Mouse (Mus musculus): ENCODE data around the gene Cacna2d4. TPM values are rescaled to one million over a fixed set of nuclear protein-coding genes. Genes with fewer than 3 reads are reported as not detected.

Cacna2d4 gene
- polyA plus RNA-seq, 1 experiment, result not detected

DNA sequence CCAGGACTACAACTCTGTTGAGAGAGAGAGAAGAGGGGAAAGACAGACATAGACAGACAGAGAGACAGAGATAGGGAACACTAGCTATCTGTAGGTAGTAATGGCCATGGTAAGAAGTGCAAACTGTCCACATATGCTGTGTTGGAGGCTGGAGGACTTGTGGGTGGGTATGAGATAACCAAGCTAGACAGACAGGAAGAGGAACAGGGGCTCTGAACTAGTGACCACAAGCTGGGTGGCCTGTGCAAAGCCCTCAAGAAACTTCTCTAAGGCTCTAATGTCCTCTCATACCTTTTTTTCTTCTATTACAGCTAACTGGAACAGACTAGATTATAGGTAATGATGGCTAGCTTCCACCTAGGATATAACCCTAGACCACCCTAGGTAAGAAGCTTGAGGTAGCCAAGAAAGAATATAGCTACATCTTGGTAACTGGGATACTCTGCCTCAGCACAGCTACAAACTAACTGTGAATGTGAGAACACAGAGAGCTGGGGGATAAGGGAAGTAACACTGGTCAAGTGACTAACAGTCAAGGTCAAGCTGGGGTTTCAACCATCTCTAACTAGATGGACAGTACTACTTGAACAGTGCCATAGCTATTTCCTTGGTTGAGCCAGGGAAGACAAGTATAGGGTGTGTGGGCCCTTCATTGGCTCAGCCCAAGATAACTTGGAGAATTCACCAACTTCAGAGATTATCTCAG is 136.8 kb downstream of the Cacna2d4 start:
- Histone ChIP-seq H3K4me1 (ENCODE audit: control insufficient read depth, insufficient read depth, low read length) (peaks cover 47% of the 10 kb centered on the region), H3K27ac (ENCODE audit: insufficient read depth, low read depth, low read length) (peak overlapping the region; percentile 43), H3K4me3 (ENCODE audit: insufficient read depth, low read length) (no peak overlapping the region)
- TF ChIP-seq CTCF (IDR thresholded peaks at IDR 0.05; ENCODE audit: low read depth, low read length), result no peak
- no peak for TF ChIP-seq POLR2A (IDR thresholded peaks at IDR 0.05; ENCODE audit: borderline replicate concordance, low read depth, low read length)

DNA sequence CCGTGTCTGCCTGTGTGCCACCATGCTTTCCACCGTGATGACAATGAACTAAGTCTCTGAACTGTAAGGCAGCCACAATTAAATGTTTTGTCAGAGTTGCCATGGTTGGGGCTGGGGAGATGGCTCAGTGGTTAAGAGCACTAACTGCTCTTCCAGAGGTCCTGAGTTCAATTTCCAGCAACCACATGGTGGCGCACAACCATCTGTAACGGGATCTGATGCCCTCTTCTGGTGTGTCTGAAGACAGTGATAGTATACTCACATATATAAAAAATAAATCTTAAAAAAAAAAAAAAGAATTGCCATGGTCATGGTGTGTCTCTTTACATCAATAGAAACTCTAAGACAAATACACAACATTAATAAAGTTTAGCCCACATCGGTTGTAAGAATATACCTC is 138.7 kb downstream of the Cacna2d4 start:
- Histone ChIP-seq H3K4me3 (ENCODE audit: insufficient read depth, low read length) (no peak overlapping the region), H3K4me1 (ENCODE audit: control insufficient read depth, insufficient read depth, low read length) (peaks cover 50% of the 10 kb centered on the region), H3K27ac (ENCODE audit: insufficient read depth, low read depth, low read length) (no peak overlapping the region)
- TF ChIP-seq CTCF (IDR thresholded peaks at IDR 0.05; ENCODE audit: low read depth, low read length) (no peak), POLR2A (IDR thresholded peaks at IDR 0.05; ENCODE audit: borderline replicate concordance, low read depth, low read length) (no peak)

DNA sequence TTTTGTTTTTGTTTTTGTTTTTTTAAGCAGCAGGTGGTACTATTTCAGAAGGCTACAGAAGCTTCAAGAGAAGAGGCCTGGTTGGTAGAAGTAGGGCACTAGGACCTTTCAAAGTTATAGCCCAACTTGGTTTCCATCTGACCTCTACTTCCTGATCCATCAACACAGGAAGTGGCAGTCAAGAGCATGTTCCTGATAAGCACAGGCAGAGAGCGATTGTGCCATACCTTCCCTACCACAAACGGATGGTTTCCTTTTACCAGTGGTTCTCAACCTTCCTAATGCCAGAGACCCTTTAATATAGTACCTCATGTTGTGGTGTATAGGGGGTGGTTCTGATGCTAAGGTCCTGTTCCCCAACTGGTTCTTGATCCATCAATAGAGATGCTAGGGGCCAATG is 141.3 kb downstream of the Cacna2d4 start:
- Histone ChIP-seq H3K4me3 (ENCODE audit: insufficient read depth, low read length) (no peak overlapping the region), H3K4me1 (ENCODE audit: control insufficient read depth, insufficient read depth, low read length) (peaks cover 44% of the 10 kb centered on the region), H3K27ac (ENCODE audit: insufficient read depth, low read depth, low read length) (no peak overlapping the region; the same call in 1 of the 2 replicates)
- no peak for TF ChIP-seq CTCF (IDR thresholded peaks at IDR 0.05; ENCODE audit: low read depth, low read length)
- TF ChIP-seq POLR2A (IDR thresholded peaks at IDR 0.05; ENCODE audit: borderline replicate concordance, low read depth, low read length), result no peak

DNA sequence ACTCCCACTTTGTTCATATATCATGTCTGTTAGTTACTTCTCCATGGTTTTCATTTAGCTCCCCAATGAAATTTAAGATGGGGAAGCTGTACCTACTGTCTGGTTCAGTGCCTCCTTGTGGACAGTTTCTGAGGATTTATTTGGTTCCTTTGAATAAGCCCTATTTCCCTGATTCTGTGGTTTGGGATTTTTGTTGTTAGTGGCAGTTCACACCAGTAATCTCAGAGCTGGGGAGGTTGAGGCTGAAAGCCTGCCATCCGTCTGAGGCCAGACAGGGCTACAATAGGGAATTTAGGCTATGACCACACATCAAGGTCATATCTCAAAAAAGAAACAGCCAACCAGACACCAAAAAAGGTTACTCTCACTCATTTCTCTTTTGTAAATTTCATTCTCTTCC is 142.3 kb downstream of the Cacna2d4 start:
- TF ChIP-seq POLR2A (IDR thresholded peaks at IDR 0.05; ENCODE audit: borderline replicate concordance, low read depth, low read length), result no peak
- no peak for TF ChIP-seq CTCF (IDR thresholded peaks at IDR 0.05; ENCODE audit: low read depth, low read length)
- no peak overlapping the region for H3K4me3 ChIP-seq (ENCODE audit: insufficient read depth, low read length)
- no peak overlapping the region for H3K27ac ChIP-seq (ENCODE audit: insufficient read depth, low read depth, low read length)
- peaks cover 35% of the 10 kb centered on the region for H3K4me1 ChIP-seq (ENCODE audit: control insufficient read depth, insufficient read depth, low read length)

DNA sequence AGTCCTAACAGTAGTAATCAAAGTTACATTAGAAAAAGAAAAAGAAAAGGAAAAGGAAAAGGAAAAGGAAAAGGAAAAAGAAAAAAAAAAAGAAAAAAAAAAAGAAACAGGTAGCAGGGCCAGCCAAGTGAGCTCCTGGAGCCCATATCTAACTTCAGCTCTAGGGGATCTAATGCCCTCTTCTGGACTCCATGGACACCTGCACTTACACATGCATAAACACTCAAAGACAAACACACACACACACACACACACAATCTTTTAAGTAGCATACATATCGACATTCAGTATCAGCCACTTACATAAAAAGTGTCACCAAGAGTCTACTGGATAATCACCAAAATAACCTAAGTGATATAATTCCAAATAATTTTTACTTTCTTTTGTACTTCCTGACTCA is 149.3 kb downstream of the Cacna2d4 start:
- H3K27ac ChIP-seq (ENCODE audit: insufficient read depth, low read depth, low read length), result no peak overlapping the region
- peaks cover 13% of the 10 kb centered on the region for H3K4me1 ChIP-seq (ENCODE audit: control insufficient read depth, insufficient read depth, low read length)
- H3K4me3 ChIP-seq (ENCODE audit: insufficient read depth, low read length), result no peak overlapping the region
- TF ChIP-seq POLR2A (IDR thresholded peaks at IDR 0.05; ENCODE audit: borderline replicate concordance, low read depth, low read length) (no peak), CTCF (IDR thresholded peaks at IDR 0.05; ENCODE audit: low read depth, low read length) (no peak)

DNA sequence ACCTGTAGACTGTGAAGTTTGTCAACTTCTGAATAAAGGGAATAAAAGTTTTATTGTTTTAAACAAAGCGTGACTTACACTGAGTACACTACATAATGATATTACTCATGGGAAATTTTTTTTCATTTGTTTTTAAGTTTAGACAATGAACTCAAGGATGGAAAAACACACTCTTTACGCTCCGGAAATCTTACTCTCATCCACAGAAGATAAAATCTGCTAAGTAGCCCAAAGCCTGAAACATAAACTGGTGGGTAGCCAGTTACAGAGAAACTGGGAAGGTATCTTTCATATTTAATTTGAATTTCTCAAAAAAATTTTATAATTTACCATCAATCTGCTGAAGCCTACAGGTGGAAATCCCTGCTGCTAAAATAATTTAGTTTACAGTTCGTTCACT is 150.1 kb downstream of the Cacna2d4 start:
- H3K4me1 ChIP-seq (ENCODE audit: control insufficient read depth, insufficient read depth, low read length), result peaks cover 13% of the 10 kb centered on the region
- no peak for TF ChIP-seq POLR2A (IDR thresholded peaks at IDR 0.05; ENCODE audit: borderline replicate concordance, low read depth, low read length)
- no peak for TF ChIP-seq CTCF (IDR thresholded peaks at IDR 0.05; ENCODE audit: low read depth, low read length)
- no peak overlapping the region for H3K27ac ChIP-seq (ENCODE audit: insufficient read depth, low read depth, low read length)
- no peak overlapping the region for H3K4me3 ChIP-seq (ENCODE audit: insufficient read depth, low read length)

DNA sequence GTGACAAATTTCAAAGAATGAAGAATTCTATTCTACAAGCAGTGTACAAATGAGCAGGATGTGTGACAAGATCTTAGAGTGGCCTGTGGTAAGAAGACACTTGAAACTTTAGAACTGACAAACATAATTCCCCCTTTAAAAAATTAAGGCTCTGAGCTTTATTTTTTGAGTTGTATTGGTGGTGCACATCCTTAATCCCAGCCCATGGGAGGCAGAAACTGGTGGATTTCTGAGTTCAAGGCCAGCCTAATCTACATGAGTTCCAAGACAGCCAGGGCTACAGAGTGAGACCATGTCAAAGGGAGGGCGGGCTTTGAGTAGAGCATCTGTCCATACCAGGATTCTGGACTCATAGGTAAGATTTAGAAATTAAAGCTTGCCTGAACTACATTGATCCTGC is 150.5 kb downstream of the Cacna2d4 start:
- TF ChIP-seq POLR2A (IDR thresholded peaks at IDR 0.05; ENCODE audit: borderline replicate concordance, low read depth, low read length) (no peak), CTCF (IDR thresholded peaks at IDR 0.05; ENCODE audit: low read depth, low read length) (no peak)
- Histone ChIP-seq H3K4me1 (ENCODE audit: control insufficient read depth, insufficient read depth, low read length) (peaks cover 13% of the 10 kb centered on the region), H3K27ac (ENCODE audit: insufficient read depth, low read depth, low read length) (no peak overlapping the region), H3K4me3 (ENCODE audit: insufficient read depth, low read length) (peak overlapping the region; percentile 91; the same call in 1 of the 2 replicates)

DNA sequence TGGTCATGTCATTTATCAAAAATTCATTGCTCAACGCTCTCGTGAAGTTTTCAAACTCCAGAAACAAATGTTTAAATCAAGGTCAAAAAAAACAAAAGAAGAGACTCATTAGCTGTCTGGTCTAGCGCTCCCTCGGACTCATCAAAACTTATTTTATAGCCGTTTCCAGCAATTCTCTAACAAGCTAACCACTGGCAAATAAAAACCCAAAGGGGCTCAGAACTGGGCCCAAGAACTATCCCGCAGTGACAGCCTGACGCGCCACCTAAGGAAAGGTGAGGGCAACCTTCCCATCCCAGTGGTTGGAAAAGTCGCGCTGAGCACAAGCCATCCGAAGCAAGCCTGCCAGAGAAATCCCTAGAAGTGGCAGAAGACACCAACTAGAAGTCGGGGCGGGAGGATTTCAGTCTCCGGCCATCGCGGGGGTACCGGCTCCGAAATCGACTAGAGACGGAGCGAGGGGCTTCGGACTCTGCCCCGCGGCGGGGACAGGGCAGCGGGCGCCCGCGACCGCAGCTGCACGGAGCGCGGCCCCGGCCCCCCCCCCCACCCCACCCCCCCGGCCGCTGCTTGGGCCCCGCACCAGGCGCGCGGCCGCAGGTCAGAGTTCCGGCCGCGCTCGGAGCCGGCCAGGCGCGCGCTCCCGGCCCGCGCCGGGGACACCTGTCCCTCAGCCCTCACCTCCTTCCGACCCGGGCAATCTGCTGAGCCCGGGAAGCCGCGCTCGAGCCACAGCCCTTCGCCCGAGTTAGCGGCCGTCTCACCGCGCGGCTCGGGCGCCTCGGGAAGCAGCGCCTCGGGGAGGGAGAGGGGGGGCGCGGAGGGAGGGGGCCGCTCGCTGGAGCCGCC is 151.7 kb downstream of the Cacna2d4 start:
- TF ChIP-seq POLR2A (IDR thresholded peaks at IDR 0.05; ENCODE audit: borderline replicate concordance, low read depth, low read length) (no peak), CTCF (IDR thresholded peaks at IDR 0.05; ENCODE audit: low read depth, low read length) (no peak)
- peaks cover 13% of the 10 kb centered on the region for H3K4me1 ChIP-seq (ENCODE audit: control insufficient read depth, insufficient read depth, low read length)
- peak overlapping the region; percentile 91 for H3K4me3 ChIP-seq (ENCODE audit: insufficient read depth, low read length)
- H3K27ac ChIP-seq (ENCODE audit: insufficient read depth, low read depth, low read length), result peak overlapping the region; percentile 53

DNA sequence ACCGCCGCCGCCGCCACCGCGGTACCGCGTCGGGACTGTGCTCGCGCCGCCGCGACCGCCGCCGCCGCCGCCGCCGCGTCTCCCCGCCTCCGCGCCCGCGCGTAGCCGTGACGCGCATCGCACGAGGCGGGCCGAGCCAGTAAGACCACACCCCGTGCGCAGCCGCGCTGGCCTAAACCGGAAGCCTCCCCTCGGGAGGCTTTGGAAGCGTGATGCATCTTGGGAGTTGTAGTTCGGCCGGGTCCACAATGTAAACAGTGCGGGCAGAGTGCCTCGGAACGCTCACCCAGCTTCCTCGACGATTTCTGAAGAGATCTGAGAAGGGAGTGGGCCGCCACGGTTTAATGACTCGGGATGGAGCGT is 152.3 kb downstream of the Cacna2d4 start:
- Histone ChIP-seq H3K4me3 (ENCODE audit: insufficient read depth, low read length) (peak overlapping the region; percentile 97), H3K27ac (ENCODE audit: insufficient read depth, low read depth, low read length) (peak overlapping the region; percentile 84), H3K4me1 (ENCODE audit: control insufficient read depth, insufficient read depth, low read length) (peaks cover 13% of the 10 kb centered on the region)
- TF ChIP-seq CTCF (IDR thresholded peaks at IDR 0.05; ENCODE audit: low read depth, low read length), result no peak
- 0 out of 2 replicates have a peak, but pooled peaks have one; percentile 13 for TF ChIP-seq POLR2A (IDR thresholded peaks at IDR 0.05; ENCODE audit: borderline replicate concordance, low read depth, low read length)

DNA sequence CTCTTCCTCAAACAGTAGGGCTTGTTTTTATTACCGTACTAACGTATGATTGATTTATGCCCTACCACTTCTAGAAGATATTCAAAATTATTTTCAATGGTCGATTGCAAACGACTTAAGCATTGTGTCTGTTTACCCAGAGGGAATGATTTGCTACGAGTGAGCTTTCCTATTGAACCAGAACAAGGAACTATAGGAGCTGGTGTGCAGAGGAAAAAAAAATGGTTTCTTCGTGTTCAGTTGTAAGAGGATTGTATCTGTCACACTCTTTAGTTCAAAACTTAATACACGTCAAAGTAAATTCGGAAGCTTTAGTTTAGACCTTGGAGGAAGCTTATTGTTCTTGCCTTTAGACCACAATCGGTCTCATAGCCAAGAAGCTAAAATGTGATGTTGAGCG is 152.8 kb downstream of the Cacna2d4 start:
- Histone ChIP-seq H3K27ac (ENCODE audit: insufficient read depth, low read depth, low read length) (peak overlapping the region; percentile 84), H3K4me1 (ENCODE audit: control insufficient read depth, insufficient read depth, low read length) (peaks cover 13% of the 10 kb centered on the region), H3K4me3 (ENCODE audit: insufficient read depth, low read length) (peak overlapping the region; percentile 97)
- no peak for TF ChIP-seq CTCF (IDR thresholded peaks at IDR 0.05; ENCODE audit: low read depth, low read length)
- no peak for TF ChIP-seq POLR2A (IDR thresholded peaks at IDR 0.05; ENCODE audit: borderline replicate concordance, low read depth, low read length)
